Mouse (Mus musculus) cerebellum, adult 9-11 months (tissue): ENCODE measurements around the gene Gm20388.
A peak's percentile ranks its signal among the peaks of the same experiment; 100 is the strongest.

Experiments
- DNase-seq: peaks from one replicate; pipeline ENCODE4 v3.0.0; 2022

The Gm20388 gene

GRCm38 (mm10) chr8:124098953-124099622, 4188.4 kb downstream of the Gm20388 start:
- no peak for DNase-seq

GRCm38 (mm10) chr8:124099623-124099965, 4189.0 kb downstream of the Gm20388 start:
- DNase-seq: no peak

- DNase-seq: no peak
These were observed 4195.2 kb downstream of the Gm20388 start for GRCm38 (mm10) chr8:124105869-124106268.

GRCm38 (mm10) chr8:124106328-124107195, 4195.9 kb downstream of the Gm20388 start:
- no peak for DNase-seq

GRCm38 (mm10) chr8:124113108-124113507, 4202.5 kb downstream of the Gm20388 start:
- no peak for DNase-seq

- no peak for DNase-seq
These were observed 4214.6 kb downstream of the Gm20388 start for GRCm38 (mm10) chr8:124125241-124125640.

- no peak for DNase-seq
These were observed 4226.6 kb downstream of the Gm20388 start for GRCm38 (mm10) chr8:124137261-124137660.

GRCm38 (mm10) chr8:124140211-124140790, 4229.7 kb downstream of the Gm20388 start:
- DNase-seq: no peak

- DNase-seq: peak; percentile 17
These were observed 4230.3 kb downstream of the Gm20388 start for GRCm38 (mm10) chr8:124140868-124141431.

- DNase-seq: peak; percentile 84
These were observed 4231.2 kb downstream of the Gm20388 start for GRCm38 (mm10) chr8:124141681-124142391.

GRCm38 (mm10) chr8:124143003-124143402, 4232.4 kb downstream of the Gm20388 start:
- no peak for DNase-seq

GRCm38 (mm10) chr8:124143871-124144618, 4233.4 kb downstream of the Gm20388 start:
- DNase-seq: no peak

GRCm38 (mm10) chr8:124144619-124144980, 4234.0 kb downstream of the Gm20388 start:
- DNase-seq: no peak

- no peak for DNase-seq
These were observed 4235.6 kb downstream of the Gm20388 start for GRCm38 (mm10) chr8:124146286-124146685.

- DNase-seq: no peak
These were observed 4239.4 kb downstream of the Gm20388 start for GRCm38 (mm10) chr8:124150009-124150408.

GRCm38 (mm10) chr8:124150536-124150935, 4239.9 kb downstream of the Gm20388 start:
- DNase-seq: no peak

GRCm38 (mm10) chr8:124151881-124152280, 4241.2 kb downstream of the Gm20388 start:
- no peak for DNase-seq

GRCm38 (mm10) chr8:124152771-124153170, 4242.1 kb downstream of the Gm20388 start:
- no peak for DNase-seq

GRCm38 (mm10) chr8:124156324-124156723, 4245.7 kb downstream of the Gm20388 start:
- DNase-seq: no peak

- DNase-seq: no peak
These were observed 4251.0 kb downstream of the Gm20388 start for GRCm38 (mm10) chr8:124161683-124162082.

- DNase-seq: no peak
These were observed 4252.6 kb downstream of the Gm20388 start for GRCm38 (mm10) chr8:124163258-124163657.

GRCm38 (mm10) chr8:124169749-124170148, 4259.1 kb downstream of the Gm20388 start:
- DNase-seq: no peak
